In genomic region chr6:140894467-140894866, GRCm38 (mm10) we compare ENCODE assay signal across 10 mouse cellular contexts.
DNase-seq lines count a peak whose midpoint lies in the region; ATAC-seq and TF ChIP-seq lines count a peak whose summit lies in the region.
"Had no signal": no experiment of that assay in that cellular context is flagged by ENCODE, and none has a peak within 500 bp of the region (broad histone marks: within the 10 kb centered on the region; RNA-seq: fewer than 3 reads in every experiment).

No protein-coding gene starts in this region.

- no peak overlapping the region for H3K9ac ChIP-seq in limb, embryonic 14.5 days (ENCODE audit: low read depth, low read length, severe bottlenecking)
- H3K9ac ChIP-seq: liver, embryonic 13.5 days had no signal

- peak; percentile 75 for ATAC-seq in cerebellum, adult (ENCODE audit: insufficient number of reproducible peaks, low FRiP score, low TSS enrichment)
- no peak for ATAC-seq in limb, embryonic 14.5 days (ENCODE audit: low FRiP score, low read depth)

- H3K4me3 ChIP-seq in limb, embryonic 14.5 days (replicated peaks; ENCODE audit: low read length): no peak overlapping the region
- no peak overlapping the region for H3K4me3 ChIP-seq in lung, adult 2 months (replicated peaks; ENCODE audit: extremely low read depth, low read depth, low read length)
- H3K4me3 ChIP-seq: liver, embryonic 13.5 days had no signal

- H3K36me3 ChIP-seq in limb, embryonic 14.5 days (ENCODE audit: control insufficient read depth, insufficient read depth, low read length): no peaks in the 10 kb centered on the region
- H3K36me3 ChIP-seq: liver, embryonic 13.5 days had no signal

- no peak for TF ChIP-seq POLR2A in limb, embryonic 14.5 days (IDR thresholded peaks at IDR 0.05; ENCODE audit: borderline replicate concordance, extremely low read depth, insufficient read depth, insufficient read length)
- TF ChIP-seq POLR2A in lung, adult 2 months (IDR thresholded peaks at IDR 0.05; ENCODE audit: borderline replicate concordance, extremely low read depth, low read depth, low read length): no peak

- DNase-seq in cerebellum, postnatal 4 days (ENCODE audit: low spot score in 2 of 2): no peak
- peak; percentile 60 for DNase-seq in MN1 (ENCODE audit: low spot score)
- peak; percentile 51 for DNase-seq in fat pad, adult 2 months (ENCODE audit: extremely low read depth, low read depth, low spot score)
- peak; percentile 28 for DNase-seq in limb, embryonic 14.5 days (ENCODE audit: low spot score)
- DNase-seq in layer of hippocampus, postnatal 14 days (ENCODE audit: low spot score in 2 of 2): no peak
- DNase-seq in layer of hippocampus, postnatal 36 days: no peak
- no peak for DNase-seq in lung, adult 2 months
- DNase-seq: gastrocnemius, postnatal 10 days; liver, embryonic 13.5 days had no signal

- H3K27ac ChIP-seq in limb, embryonic 14.5 days (replicated peaks; ENCODE audit: low read depth, low read length): no peak overlapping the region
- H3K27ac ChIP-seq: liver, embryonic 13.5 days had no signal

- H3K27me3 ChIP-seq in limb, embryonic 14.5 days (ENCODE audit: control insufficient read depth, insufficient read depth, low read length): no peaks in the 10 kb centered on the region
- H3K27me3 ChIP-seq: liver, embryonic 13.5 days had no signal

- no peaks in the 10 kb centered on the region for H3K9me3 ChIP-seq in limb, embryonic 14.5 days (ENCODE audit: control insufficient read depth, low read length)
- H3K9me3 ChIP-seq: liver, embryonic 13.5 days had no signal

- H3K4me1 ChIP-seq in limb, embryonic 14.5 days (ENCODE audit: control insufficient read depth, insufficient read depth, low read length): 0 out of 2 replicates have a peak, but pooled peaks cover 3% of the 10 kb centered on the region
- no peaks in the 10 kb centered on the region for H3K4me1 ChIP-seq in lung, adult 2 months (ENCODE audit: control insufficient read depth, insufficient read depth, low read length)
- H3K4me1 ChIP-seq: liver, embryonic 13.5 days had no signal

- no peak for TF ChIP-seq CTCF in lung, adult 2 months (IDR thresholded peaks at IDR 0.05; ENCODE audit: insufficient read depth, low read length)

- H3K4me2 ChIP-seq in limb, embryonic 14.5 days (replicated peaks; ENCODE audit: low read depth, low read length, severe bottlenecking): no peak overlapping the region
- H3K4me2 ChIP-seq: liver, embryonic 13.5 days had no signal

- 34% methylated on average over 11 of the region's 11 CpGs for WGBS in limb, embryonic 14.5 days
- whole genome bisulfite sequencing in lung, adult 2 months: 69% methylated on average over 11 of the region's 11 CpGs

Comparison
In these comparisons a context has a peak if more than half of its experiments do, and no peak if none do; other contexts are left out.
1. DNase-seq: peak in MN1 (single experiment), fat pad, adult 2 months (single experiment) and limb, embryonic 14.5 days (single experiment); none in cerebellum, postnatal 4 days (0 of 2), layer of hippocampus, postnatal 14 days (0 of 2), layer of hippocampus, postnatal 36 days (0 of 2) and lung, adult 2 months (single experiment).